Mouse (Mus musculus) erythroblast, embryonic 14.5 days (primary cell): ENCODE results near the gene Iffo2.

Experiments
- GATA1 ChIP-seq: IDR thresholded peaks from 2 replicates; pipeline ENCODE4 v1.6.1; 2012; ENCODE audit warnings: low read length, inconsistent platforms, mixed read lengths
- TAL1 ChIP-seq: IDR thresholded peaks from 3 replicates; pipeline ENCODE4 v1.6.1; 2012; ENCODE audit warnings: low read length, inconsistent platforms, mixed read lengths

GRCm38 (mm10) chr4:139492258-139492833, 38.0 kb upstream of the Iffo2 start:
- TF ChIP-seq GATA1 (no peak), TAL1 (no peak)
